Mouse (Mus musculus): ENCODE measurements around the gene Mta3.
"Not testable (repeated sequence)": the region's sequence is repeated elsewhere in the genome, so short reads cannot be mapped to it uniquely, and the experiment has no call there.

The Mta3 gene

DNA sequence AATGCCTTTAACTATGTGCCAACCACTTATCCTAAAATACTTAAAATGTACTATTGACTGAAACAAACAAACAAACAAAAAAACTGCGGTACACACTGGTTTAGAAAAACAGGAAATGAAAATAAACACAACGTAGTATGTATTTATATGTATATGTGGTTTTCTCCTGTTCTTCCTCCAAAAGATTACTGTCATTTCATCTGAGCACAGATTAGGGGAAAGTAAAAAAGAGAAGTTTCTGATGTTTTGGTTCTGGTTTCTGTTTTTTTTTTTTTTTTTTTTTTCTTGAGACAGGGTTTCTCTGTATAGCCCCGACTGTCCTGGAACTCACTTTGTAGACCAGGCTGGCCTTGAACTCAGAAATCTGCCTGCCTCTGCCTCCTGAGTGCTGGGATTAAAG lies 3.6 kb downstream of the Mta3 start:
- not testable (repeated sequence) for DNase-seq

GRCm38 (mm10) chr17:83710639-83711038 lies 4.7 kb downstream of the Mta3 start:
- no peak for DNase-seq

DNA sequence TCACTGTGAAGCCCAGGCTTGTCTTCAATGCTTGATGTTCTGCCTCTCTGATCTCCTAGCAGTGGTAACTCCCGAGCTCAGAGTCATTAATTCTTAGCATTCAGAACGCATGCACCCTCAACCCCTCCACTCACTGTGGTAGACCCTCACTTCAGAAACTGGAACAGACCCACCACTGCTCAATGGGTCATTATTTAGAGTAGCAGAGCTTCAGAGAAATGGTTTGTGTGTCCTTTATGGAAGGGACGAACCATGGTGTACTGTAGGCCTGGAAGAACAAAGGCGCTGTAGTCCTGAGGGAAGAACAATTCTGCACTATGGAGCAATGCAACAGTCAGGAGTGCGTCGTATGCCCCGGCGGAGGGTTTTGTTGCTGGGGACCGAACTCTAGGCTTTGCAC lies 6.4 kb downstream of the Mta3 start:
- peak; percentile 52 for DNase-seq

DNA sequence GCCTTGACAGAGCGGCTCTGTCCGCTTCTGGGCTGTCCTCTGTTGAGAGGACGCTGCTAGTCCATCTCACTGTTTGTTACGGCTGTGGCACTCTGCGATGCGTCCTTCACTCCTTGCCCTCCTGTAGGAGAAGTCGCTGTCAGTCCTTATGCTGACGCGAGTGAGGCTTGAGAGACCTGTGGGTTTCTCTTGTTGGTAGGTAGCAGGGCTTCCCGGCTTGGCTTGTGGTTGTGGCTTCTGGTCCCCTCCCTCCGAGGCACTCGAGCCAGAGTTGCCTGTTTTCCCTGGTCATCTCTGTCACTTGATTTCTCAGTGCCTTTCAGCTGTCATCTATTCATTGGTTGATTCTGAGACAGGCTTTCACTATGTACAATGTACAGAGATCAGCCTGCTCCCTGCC lies 14.5 kb downstream of the Mta3 start:
- no peak for DNase-seq

- DNase-seq: no peak
Measured at GRCm38 (mm10) chr17:83721157-83721556, 15.2 kb downstream of the Mta3 start.

GRCm38 (mm10) chr17:83723064-83723463 lies 17.1 kb downstream of the Mta3 start:
- no peak for DNase-seq

DNA sequence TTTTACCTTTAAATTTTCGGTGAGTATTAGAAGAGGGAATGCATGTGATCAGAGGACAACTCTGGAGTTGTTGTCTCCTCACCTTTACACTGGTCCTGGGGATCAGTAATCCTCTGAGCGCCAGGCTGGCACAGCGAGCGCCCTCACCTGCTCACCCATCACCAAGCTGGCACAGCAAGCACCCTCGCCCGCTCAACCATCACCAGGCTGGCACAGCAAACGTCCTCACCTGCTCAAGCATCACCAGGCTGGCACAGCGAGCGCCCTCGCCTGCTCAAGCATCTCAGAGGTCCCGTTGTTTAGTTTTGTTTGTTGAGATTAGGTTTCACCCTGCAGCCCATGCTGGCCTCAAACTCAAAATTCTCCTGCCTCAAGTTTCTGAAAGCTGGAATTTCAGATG lies 20.5 kb downstream of the Mta3 start:
- DNase-seq: no peak

GRCm38 (mm10) chr17:83727707-83728106 lies 21.7 kb downstream of the Mta3 start:
- DNase-seq: no peak

DNA sequence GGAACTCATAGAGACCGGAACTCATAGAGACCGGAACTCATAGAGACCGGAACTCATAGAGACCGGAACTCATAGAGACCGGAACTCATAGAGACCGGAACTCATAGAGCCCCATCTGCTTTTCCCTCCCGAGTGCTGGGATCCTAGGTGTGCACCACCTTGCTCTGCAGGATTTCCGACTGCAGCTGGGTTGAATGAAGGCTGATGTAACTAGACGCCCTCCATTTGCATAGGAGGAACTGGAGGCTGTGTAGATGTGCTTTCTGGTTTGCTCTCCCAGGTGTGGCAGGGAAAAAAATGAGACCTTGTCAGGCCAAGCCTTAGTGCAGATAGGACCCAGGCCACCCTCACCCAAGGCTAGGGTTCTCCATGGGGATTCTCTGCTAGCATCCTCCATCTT lies 23.1 kb downstream of the Mta3 start:
- no peak for DNase-seq

DNA sequence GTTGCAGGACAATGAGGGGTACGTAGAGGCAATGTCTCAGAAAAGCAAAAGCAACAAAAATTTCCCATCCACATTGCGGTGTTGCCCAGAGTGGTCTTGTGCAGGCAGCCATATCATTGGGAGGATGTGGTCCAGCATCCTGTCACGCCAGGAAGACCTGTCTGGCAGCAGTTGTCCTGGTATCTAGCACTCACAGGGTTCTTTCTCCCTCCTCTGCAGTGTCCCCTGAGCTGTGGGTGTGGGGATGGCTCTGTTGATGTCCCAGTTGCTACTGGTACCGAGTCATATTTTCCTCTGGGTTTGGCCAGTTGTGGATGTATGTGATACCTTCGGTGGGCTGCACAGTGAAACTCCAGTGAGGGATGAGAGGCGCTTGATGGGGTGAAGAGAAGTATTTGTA lies 24.2 kb downstream of the Mta3 start:
- DNase-seq: no peak

DNA sequence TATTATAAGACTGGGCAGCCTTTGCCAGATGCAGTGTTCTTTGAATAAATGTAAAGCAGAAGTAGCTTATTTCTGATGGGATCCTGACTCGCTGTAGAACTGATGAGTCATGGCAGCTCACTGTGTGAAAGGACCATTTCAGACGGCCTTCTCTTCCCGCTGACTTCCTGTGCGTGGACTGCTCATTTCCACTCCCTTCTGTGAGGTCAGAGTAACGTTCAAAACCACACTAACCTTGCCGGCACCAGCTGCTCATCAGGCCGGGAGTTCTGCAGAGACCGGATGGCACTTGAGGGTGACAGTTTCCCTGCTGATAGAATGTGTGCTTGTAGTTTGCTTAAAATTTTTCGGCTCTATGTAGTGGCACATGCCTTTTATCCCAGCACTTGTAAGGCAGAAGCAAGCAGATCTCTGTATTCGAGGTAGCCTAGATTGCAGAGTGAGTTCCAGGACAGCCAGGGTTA lies 26.2 kb downstream of the Mta3 start:
- peak; percentile 63 for DNase-seq

GRCm38 (mm10) chr17:83732801-83733200 lies 26.8 kb downstream of the Mta3 start:
- no peak for DNase-seq

GRCm38 (mm10) chr17:83736701-83737100 lies 30.7 kb downstream of the Mta3 start:
- no peak for DNase-seq

GRCm38 (mm10) chr17:83737775-83738174 lies 31.8 kb downstream of the Mta3 start:
- no peak for DNase-seq

DNA sequence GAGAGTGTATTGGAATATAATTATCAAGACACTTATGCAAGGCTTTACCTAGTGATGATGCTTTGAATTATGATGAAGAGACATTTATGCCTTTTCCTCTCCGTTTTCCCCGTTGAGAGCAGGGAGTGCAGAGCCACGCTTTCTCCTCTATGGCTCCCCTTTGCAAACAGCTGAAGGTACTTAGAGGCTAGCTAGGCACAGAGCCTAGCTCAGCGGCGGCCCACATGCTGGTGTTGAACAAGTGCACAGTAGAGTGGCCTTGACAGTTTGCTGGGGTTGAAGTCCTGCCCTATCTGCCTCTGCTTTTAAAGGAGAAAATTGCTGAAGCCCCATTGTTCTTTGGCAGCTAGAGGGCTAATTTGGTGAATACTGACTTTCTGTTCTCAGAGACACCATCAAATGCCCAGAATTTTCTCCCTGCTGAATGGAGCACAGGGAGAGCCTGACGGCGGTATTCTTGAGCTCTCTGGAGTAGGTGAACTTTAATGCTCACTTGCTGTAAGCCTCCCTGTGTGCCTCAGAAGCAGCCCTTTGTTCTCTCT lies 34.2 kb downstream of the Mta3 start:
- no peak for DNase-seq

- no peak for DNase-seq
Measured at GRCm38 (mm10) chr17:83741243-83741642, 35.3 kb downstream of the Mta3 start.

- DNase-seq: no peak
Measured at GRCm38 (mm10) chr17:83744231-83744824, 38.4 kb downstream of the Mta3 start.

DNA sequence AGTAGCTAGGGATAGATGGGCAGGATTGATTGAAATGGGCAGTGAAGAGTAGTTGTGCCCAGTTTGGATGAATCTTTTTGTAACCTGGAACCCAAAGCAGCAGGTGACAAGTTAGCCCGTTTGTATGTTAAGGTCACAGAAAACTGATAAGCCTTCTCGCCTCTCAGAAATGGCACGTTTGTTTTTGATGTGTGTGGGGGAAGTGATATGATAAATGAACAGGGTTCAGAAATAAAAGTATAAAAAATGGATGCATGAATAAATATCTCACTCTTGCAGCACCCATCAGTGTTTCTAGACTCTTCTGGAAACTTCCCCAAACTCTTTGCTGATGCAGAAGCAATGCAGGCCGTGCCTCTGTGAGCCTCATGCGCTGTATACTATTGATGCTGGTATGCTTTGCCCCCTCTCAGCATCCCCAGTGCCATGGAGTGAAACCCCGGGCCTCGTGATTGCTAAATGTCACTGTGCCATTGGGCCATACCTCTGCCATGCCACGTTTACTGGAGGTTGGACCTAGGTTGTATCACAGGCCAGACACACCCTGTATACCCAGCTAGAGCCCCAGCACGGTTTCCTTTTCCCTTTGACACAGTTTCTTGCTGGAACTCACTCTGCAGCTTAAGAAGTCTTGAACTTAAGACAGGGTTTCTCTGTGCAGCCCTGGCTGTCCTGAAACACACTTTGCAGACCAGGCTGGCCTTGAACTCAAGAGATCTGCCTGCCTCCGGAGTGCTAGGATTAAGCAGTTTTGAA lies 41.6 kb downstream of the Mta3 start:
- DNase-seq: no peak

DNA sequence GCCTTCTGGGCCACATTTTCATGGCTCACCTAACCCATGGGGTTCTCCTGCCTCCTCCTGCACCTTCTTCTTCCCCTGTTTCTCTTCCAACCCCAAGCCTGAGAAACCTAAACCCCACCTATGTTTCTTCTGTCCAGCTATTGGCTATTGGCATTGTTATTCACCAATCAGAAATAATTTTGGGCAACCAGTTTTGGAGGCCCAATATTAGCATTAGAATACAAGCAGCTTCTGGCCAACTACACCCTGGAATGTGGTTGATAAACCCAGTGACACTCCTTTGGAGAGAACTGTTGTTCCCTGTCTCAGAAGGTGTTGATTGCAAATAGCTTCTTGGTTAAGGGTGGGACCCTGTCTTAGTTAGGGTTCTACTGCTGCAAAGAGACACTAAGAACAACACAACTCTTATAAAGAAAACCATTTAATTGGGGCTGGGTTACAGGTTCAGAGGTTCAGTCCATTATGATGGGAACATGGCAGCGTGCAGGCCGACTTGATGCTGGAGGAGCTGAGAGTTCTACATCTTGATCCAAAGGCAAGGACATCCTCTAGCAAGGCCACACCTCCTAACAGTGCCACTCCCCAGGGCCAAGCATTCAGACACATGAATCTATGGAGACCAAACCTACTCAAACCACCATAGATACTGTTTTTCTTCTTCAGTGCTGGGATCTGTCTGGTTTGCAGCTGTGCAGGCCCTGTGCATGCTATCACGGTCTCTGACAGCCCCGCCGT lies 44.4 kb downstream of the Mta3 start:
- DNase-seq: no peak

DNA sequence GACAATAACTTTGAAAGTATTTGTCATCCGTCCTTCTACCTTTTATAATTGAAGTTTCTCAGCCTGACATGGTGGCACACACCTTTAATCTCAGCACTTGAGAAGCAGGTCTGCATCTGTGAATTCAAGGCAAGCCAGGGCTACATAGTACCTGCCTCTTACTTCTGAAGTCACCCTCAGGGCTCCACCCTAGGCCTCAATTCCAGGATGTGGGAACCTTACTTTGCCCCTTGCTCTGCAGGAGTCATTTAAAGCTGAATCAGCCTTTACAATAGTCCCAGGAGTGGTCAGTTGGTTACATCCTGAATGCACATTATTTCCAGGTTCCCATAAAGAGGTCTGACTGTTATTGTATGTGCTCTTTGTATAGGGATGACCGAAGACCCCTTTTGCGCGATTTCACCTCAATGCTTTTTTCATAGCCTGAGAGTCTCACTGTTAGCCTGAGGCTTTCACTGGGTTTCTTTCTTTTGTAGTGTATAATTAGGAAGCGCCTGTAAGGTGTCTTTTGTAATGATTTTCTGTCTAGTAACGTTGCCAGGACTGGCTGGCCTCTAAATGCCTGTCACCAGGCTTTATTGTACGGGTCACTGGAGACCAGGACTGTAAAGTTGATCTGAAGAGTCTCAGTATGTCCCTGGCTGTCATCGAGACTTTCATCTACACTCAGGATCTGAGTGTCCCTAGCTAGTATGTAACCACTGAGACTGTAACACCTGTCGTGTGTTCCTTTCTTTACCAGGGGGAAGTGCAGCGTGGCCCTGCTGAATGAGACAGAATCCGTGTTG lies 47.3 kb downstream of the Mta3 start:
- no peak for DNase-seq

DNA sequence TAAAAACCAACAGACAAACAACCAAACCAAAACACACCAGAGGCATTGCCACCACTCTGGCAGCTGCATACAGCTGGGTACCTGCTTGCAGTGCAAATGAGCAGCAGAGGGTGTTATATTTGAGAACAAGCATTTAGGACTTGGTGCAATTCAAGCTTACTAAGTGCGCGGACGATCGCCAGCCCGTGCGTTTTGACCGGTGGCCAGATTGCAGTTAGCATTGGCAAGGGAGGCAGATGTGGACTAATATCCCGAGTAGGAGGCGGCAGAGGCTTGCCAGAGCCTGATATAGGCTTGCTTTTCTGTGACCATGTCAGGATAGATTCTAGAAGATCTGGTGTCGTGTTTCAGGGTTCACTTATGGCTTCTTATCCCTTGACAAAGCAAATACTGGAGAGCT lies 52.1 kb downstream of the Mta3 start:
- no peak for DNase-seq

- no peak for DNase-seq
Measured at GRCm38 (mm10) chr17:83759547-83759946, 53.6 kb downstream of the Mta3 start.

GRCm38 (mm10) chr17:83764538-83764937 lies 58.6 kb downstream of the Mta3 start:
- DNase-seq: no peak

Data from layer of hippocampus, adult 9-11 months (tissue).